Mouse (Mus musculus) myocyte (in vitro differentiated cells): Measurements from ENCODE around the gene Drd1.

Experiments
- CEBPB ChIP-seq: IDR thresholded peaks from 2 replicates; pipeline ENCODE4 v1.6.1; 2011; ENCODE audit warnings: mild to moderate bottlenecking, moderate library complexity; ENCODE audit not compliant: poor library complexity, insufficient read depth, severe bottlenecking
- E2F4 ChIP-seq: IDR thresholded peaks from one replicate; pipeline ENCODE4 v1.6.1; 2011; ENCODE audit warnings: mild to moderate bottlenecking, control low read depth, moderate library complexity; ENCODE audit not compliant: insufficient read depth
- MAX ChIP-seq: IDR thresholded peaks from one replicate; pipeline ENCODE4 v1.6.1; 2011; ENCODE audit warnings: low read depth, mild to moderate bottlenecking, control low read depth
- MYOD1 ChIP-seq, 3 experiments: IDR thresholded peaks; one replicate each; pipeline ENCODE4 v1.6.1; 2011; ENCODE audit warnings: control low read depth in 2 of 3, low read depth in 2 of 3, mild to moderate bottlenecking in 2 of 3, moderate library complexity in 1 of 3; ENCODE audit not compliant: insufficient read length in 2 of 3, control insufficient read depth in 1 of 3
- MYOG ChIP-seq, 3 experiments: IDR thresholded peaks; one replicate each; pipeline ENCODE4 v1.6.1; 2011; ENCODE audit warnings: control low read depth in 2 of 3, low read depth in 2 of 3, mild to moderate bottlenecking in 2 of 3; ENCODE audit not compliant: insufficient read length in 2 of 3, control insufficient read depth in 1 of 3, insufficient read depth in 1 of 3
- POLR2A ChIP-seq: IDR thresholded peaks from one replicate; pipeline ENCODE4 v1.6.1; 2011; ENCODE audit warnings: low read depth, mild to moderate bottlenecking, control low read depth, moderate library complexity; ENCODE audit not compliant: insufficient read length
- POLR2AphosphoS2 ChIP-seq: IDR thresholded peaks from one replicate; pipeline ENCODE4 v1.6.1; 2011; ENCODE audit warnings: low read depth, control low read depth; ENCODE audit not compliant: insufficient read length
- REST ChIP-seq: IDR thresholded peaks from one replicate; pipeline ENCODE4 v1.6.1; 2011; ENCODE audit warnings: mild to moderate bottlenecking, control low read depth, moderate library complexity; ENCODE audit not compliant: insufficient read depth, insufficient read length
- SRF ChIP-seq: IDR thresholded peaks from one replicate; pipeline ENCODE4 v1.6.1; 2011; ENCODE audit warnings: low read depth; ENCODE audit not compliant: control insufficient read depth, insufficient read length
- USF1 ChIP-seq: IDR thresholded peaks from one replicate; pipeline ENCODE4 v1.6.1; 2011; ENCODE audit warnings: low read depth, mild to moderate bottlenecking, control low read depth, moderate library complexity

DNA sequence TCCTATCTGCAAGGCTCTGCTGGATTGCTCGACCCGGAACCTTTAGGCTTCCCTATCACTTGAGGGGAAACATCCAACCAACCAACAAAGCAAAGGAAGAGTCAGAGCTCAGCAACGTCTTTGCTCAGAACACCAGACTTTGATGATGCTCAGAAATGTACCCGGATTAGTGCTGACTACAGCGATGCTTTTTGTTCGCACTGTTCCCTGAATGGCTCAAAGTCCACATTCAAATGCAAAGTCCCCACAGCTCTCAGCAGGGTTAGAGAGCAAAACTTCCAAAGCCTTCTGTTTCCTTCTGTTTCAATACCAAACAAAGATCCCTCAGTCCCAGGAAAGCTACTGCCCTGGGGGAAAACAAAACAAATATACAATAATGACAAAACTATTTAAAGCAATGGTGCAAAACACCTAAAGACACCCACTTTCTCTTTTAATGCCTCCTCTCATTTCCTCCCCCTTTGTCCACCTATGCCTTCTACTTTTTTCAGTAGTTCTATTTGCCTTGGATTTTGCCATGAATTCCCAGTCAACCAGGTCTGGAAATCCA lies 12.2 kb upstream of the Drd1 start:
- TF ChIP-seq MAX (no peak), E2F4 (no peak), POLR2A (no peak), MYOD1 (IDR thresholded peaks at IDR 0.05; ENCODE audit: control insufficient read depth in 1 of 3, insufficient read length in 2 of 3, low read depth in 2 of 3) (no peak), POLR2AphosphoS2 (no peak), USF1 (no peak), REST (no peak), SRF (no peak), CEBPB (no peak), MYOG (IDR thresholded peaks at IDR 0.05; ENCODE audit: control insufficient read depth in 1 of 3, insufficient read depth in 1 of 3, insufficient read length in 2 of 3, low read depth in 2 of 3) (no peak)
